Mouse (Mus musculus) liver, embryonic 12.5 days (tissue): ENCODE measurements around the gene Rora. TPM values are rescaled to one million over a fixed set of nuclear protein-coding genes. Genes with fewer than 3 reads are reported as not detected.

Experiments
- ATAC-seq: fragments of 200-750 bp; cut with Nextera tagmentation; 2 replicates; pipeline ENCODE4 v1.8.0; 2017; ENCODE audit warnings: moderate number of reproducible peaks, mild to moderate bottlenecking, moderate library complexity
- H3K27ac ChIP-seq: fragments of 300-500 bp; sonication (generic); 2 replicates; pipeline ENCODE4 v1.5.1; 2016; ENCODE audit warnings: mild to moderate bottlenecking
- H3K27me3 ChIP-seq: fragments of 300-500 bp; sonication (generic); replicated peaks from 2 replicates; pipeline ENCODE4 v1.6.1; 2016; ENCODE audit warnings: mild to moderate bottlenecking, moderate library complexity
- H3K36me3 ChIP-seq: fragments of 300-500 bp; sonication (generic); 2 replicates; pipeline ENCODE4 v1.6.1; 2016; ENCODE audit warnings: mild to moderate bottlenecking, moderate library complexity
- H3K4me1 ChIP-seq: fragments of 300-500 bp; sonication (generic); 2 replicates; pipeline ENCODE4 v1.6.1; 2016
- H3K4me2 ChIP-seq: fragments of 300-500 bp; sonication (generic); 2 replicates; pipeline ENCODE4 v1.6.1; 2016; ENCODE audit warnings: mild to moderate bottlenecking, moderate library complexity
- H3K4me3 ChIP-seq: fragments of 300-500 bp; sonication (generic); 2 replicates; pipeline ENCODE4 v1.5.1; 2016; ENCODE audit warnings: mild to moderate bottlenecking, moderate library complexity
- H3K9ac ChIP-seq: fragments of 300-500 bp; sonication (generic); 2 replicates; pipeline ENCODE4 v1.6.1; 2016; ENCODE audit warnings: mild to moderate bottlenecking, moderate library complexity
- H3K9me3 ChIP-seq: fragments of 300-500 bp; sonication (generic); replicated peaks from 2 replicates; pipeline ENCODE4 v1.6.1; 2016; ENCODE audit warnings: mild to moderate bottlenecking, moderate library complexity
- WGBS: fragments of 180-500 bp; shearing (Covaris S2); methylation state at CpG from one replicate; pipeline ENCODE4 v1.1.7; 2016; ENCODE audit not compliant: insufficient replicate concordance; 5-methylcytosine and 5-hydroxymethylcytosine counted together
- polyA plus RNA-seq: library from polyadenylated mRNA; unstranded; fragments of >200 nt; fragmentation: Nextera tagmentation; extraction: Ambion mirVana; gene quantifications from 2 replicates; pipeline ENCODE4 v1.2.1, GENCODE M21; 2016

The Rora gene
- polyA plus RNA-seq, 1 experiment from 2014 or later: 2.4 TPM

GRCm38 (mm10) chr9:69343881-69344280, 690.3 kb downstream of the Rora start:
- ATAC-seq: no peak
- H3K27ac ChIP-seq: no peak overlapping the region
- no peaks in the 10 kb centered on the region for H3K9me3 ChIP-seq
- H3K4me3 ChIP-seq: no peak overlapping the region
- WGBS: 78% methylated on average over 10 of the region's 10 CpGs
- H3K4me2 ChIP-seq: no peak overlapping the region
- H3K9ac ChIP-seq: no peak overlapping the region
- H3K27me3 ChIP-seq: no peaks in the 10 kb centered on the region
- H3K36me3 ChIP-seq: no peaks in the 10 kb centered on the region
- H3K4me1 ChIP-seq: peaks cover 8% of the 10 kb centered on the region; the same call in 1 of the 2 replicates

GRCm38 (mm10) chr9:69345550-69345949, 692.0 kb downstream of the Rora start:
- Histone ChIP-seq H3K27me3 (no peaks in the 10 kb centered on the region), H3K27ac (no peak overlapping the region), H3K4me1 (peaks cover 8% of the 10 kb centered on the region; the same call in 1 of the 2 replicates), H3K4me3 (no peak overlapping the region), H3K36me3 (no peaks in the 10 kb centered on the region), H3K9me3 (no peaks in the 10 kb centered on the region), H3K9ac (no peak overlapping the region), H3K4me2 (no peak overlapping the region)
- ATAC-seq: no peak
- WGBS: 51% methylated on average over 6 of the region's 6 CpGs

- 78% methylated on average over 6 of the region's 6 CpGs for WGBS
- Histone ChIP-seq H3K36me3 (no peaks in the 10 kb centered on the region), H3K9ac (no peak overlapping the region), H3K4me3 (no peak overlapping the region), H3K4me1 (peaks cover 8% of the 10 kb centered on the region; the same call in 1 of the 2 replicates), H3K9me3 (no peaks in the 10 kb centered on the region), H3K27ac (no peak overlapping the region), H3K4me2 (no peak overlapping the region), H3K27me3 (no peaks in the 10 kb centered on the region)
- no peak for ATAC-seq
These were observed 694.2 kb downstream of the Rora start for GRCm38 (mm10) chr9:69347796-69348195.

GRCm38 (mm10) chr9:69349537-69349936, 696.0 kb downstream of the Rora start:
- Histone ChIP-seq H3K4me3 (no peak overlapping the region), H3K9me3 (no peaks in the 10 kb centered on the region), H3K9ac (no peak overlapping the region), H3K4me1 (peaks cover 8% of the 10 kb centered on the region; the same call in 1 of the 2 replicates), H3K36me3 (no peaks in the 10 kb centered on the region), H3K27ac (no peak overlapping the region), H3K4me2 (no peak overlapping the region), H3K27me3 (no peaks in the 10 kb centered on the region)
- 62% methylated on average over 2 of the region's 2 CpGs for WGBS
- ATAC-seq: no peak

GRCm38 (mm10) chr9:69354228-69354627, 700.6 kb downstream of the Rora start:
- no peaks in the 10 kb centered on the region for H3K9me3 ChIP-seq
- no peak overlapping the region for H3K27ac ChIP-seq
- H3K9ac ChIP-seq: no peak overlapping the region
- no peak for ATAC-seq
- no peaks in the 10 kb centered on the region for H3K36me3 ChIP-seq
- H3K4me1 ChIP-seq: no peaks in the 10 kb centered on the region
- no peak overlapping the region for H3K4me3 ChIP-seq
- H3K4me2 ChIP-seq: no peak overlapping the region
- WGBS: 79% methylated on average over 6 of the region's 6 CpGs
- H3K27me3 ChIP-seq: no peaks in the 10 kb centered on the region

- no peak overlapping the region for H3K27ac ChIP-seq
- no peaks in the 10 kb centered on the region for H3K9me3 ChIP-seq
- H3K4me2 ChIP-seq: no peak overlapping the region
- H3K27me3 ChIP-seq: no peaks in the 10 kb centered on the region
- no peak overlapping the region for H3K4me3 ChIP-seq
- no peaks in the 10 kb centered on the region for H3K4me1 ChIP-seq
- 18% methylated on average over 3 of the region's 3 CpGs for WGBS
- no peaks in the 10 kb centered on the region for H3K36me3 ChIP-seq
- no peak for ATAC-seq
- H3K9ac ChIP-seq: no peak overlapping the region
These were observed 704.2 kb downstream of the Rora start for GRCm38 (mm10) chr9:69357834-69358233.

- H3K27me3 ChIP-seq: no peaks in the 10 kb centered on the region
- H3K9ac ChIP-seq: no peak overlapping the region
- ATAC-seq: no peak
- no peak overlapping the region for H3K4me2 ChIP-seq
- no peaks in the 10 kb centered on the region for H3K36me3 ChIP-seq
- no peaks in the 10 kb centered on the region for H3K9me3 ChIP-seq
- no peaks in the 10 kb centered on the region for H3K4me1 ChIP-seq
- no peak overlapping the region for H3K27ac ChIP-seq
- WGBS: 64% methylated on average over 6 of the region's 6 CpGs
- H3K4me3 ChIP-seq: no peak overlapping the region
These were observed 705.2 kb downstream of the Rora start for GRCm38 (mm10) chr9:69358797-69359196.

- WGBS: 69% methylated on average over 8 of the region's 8 CpGs
These were observed 708.4 kb downstream of the Rora start for GRCm38 (mm10) chr9:69361951-69362445.

GRCm38 (mm10) chr9:69362766-69363165, 709.2 kb downstream of the Rora start:
- Histone ChIP-seq H3K4me2 (no peak overlapping the region), H3K27ac (no peak overlapping the region), H3K36me3 (0 out of 2 replicates have a peak, but pooled peaks cover 5% of the 10 kb centered on the region), H3K9ac (no peak overlapping the region), H3K27me3 (no peaks in the 10 kb centered on the region), H3K9me3 (no peaks in the 10 kb centered on the region), H3K4me3 (no peak overlapping the region), H3K4me1 (no peaks in the 10 kb centered on the region)
- 50% methylated on average over 4 of the region's 4 CpGs for WGBS
- no peak for ATAC-seq

More at GRCm38 (mm10) chr9:69361951-69362445, 708.4 kb downstream of the Rora start:
- H3K4me2 ChIP-seq: no peak overlapping the region
- H3K9ac ChIP-seq: no peak overlapping the region
- no peaks in the 10 kb centered on the region for H3K27me3 ChIP-seq
- no peaks in the 10 kb centered on the region for H3K4me1 ChIP-seq
- no peak overlapping the region for H3K27ac ChIP-seq
- H3K4me3 ChIP-seq: no peak overlapping the region
- no peak for ATAC-seq
- no peaks in the 10 kb centered on the region for H3K9me3 ChIP-seq
- H3K36me3 ChIP-seq: 0 out of 2 replicates have a peak, but pooled peaks cover 5% of the 10 kb centered on the region

- no peak overlapping the region for H3K4me3 ChIP-seq
- H3K4me1 ChIP-seq: no peaks in the 10 kb centered on the region
- no peak overlapping the region for H3K9ac ChIP-seq
- H3K27me3 ChIP-seq: no peaks in the 10 kb centered on the region
- 0 out of 2 replicates have a peak, but pooled peaks cover 5% of the 10 kb centered on the region for H3K36me3 ChIP-seq
- no peak overlapping the region for H3K27ac ChIP-seq
- WGBS: 40% methylated on average over 16 of the region's 16 CpGs
- H3K9me3 ChIP-seq: no peaks in the 10 kb centered on the region
- H3K4me2 ChIP-seq: no peak overlapping the region
- ATAC-seq: no peak
These were observed 710.5 kb downstream of the Rora start for GRCm38 (mm10) chr9:69364117-69364516.

- H3K27me3 ChIP-seq: no peaks in the 10 kb centered on the region
- no peaks in the 10 kb centered on the region for H3K9me3 ChIP-seq
- H3K4me2 ChIP-seq: no peak overlapping the region
- H3K36me3 ChIP-seq: 0 out of 2 replicates have a peak, but pooled peaks cover 5% of the 10 kb centered on the region
- ATAC-seq: no peak
- H3K27ac ChIP-seq: no peak overlapping the region
- H3K4me1 ChIP-seq: no peaks in the 10 kb centered on the region
- 48% methylated on average over 4 of the region's 4 CpGs for WGBS
- no peak overlapping the region for H3K4me3 ChIP-seq
- H3K9ac ChIP-seq: no peak overlapping the region
These were observed 713.5 kb downstream of the Rora start for GRCm38 (mm10) chr9:69367055-69367454.

GRCm38 (mm10) chr9:69368071-69368470, 714.5 kb downstream of the Rora start:
- no peaks in the 10 kb centered on the region for H3K27me3 ChIP-seq
- no peak overlapping the region for H3K27ac ChIP-seq
- H3K4me3 ChIP-seq: no peak overlapping the region
- no peak overlapping the region for H3K4me2 ChIP-seq
- ATAC-seq: no peak
- 0 out of 2 replicates have a peak, but pooled peaks cover 5% of the 10 kb centered on the region for H3K36me3 ChIP-seq
- H3K4me1 ChIP-seq: no peaks in the 10 kb centered on the region
- H3K9me3 ChIP-seq: no peaks in the 10 kb centered on the region
- H3K9ac ChIP-seq: no peak overlapping the region
- WGBS: 57% methylated on average over 8 of the region's 8 CpGs
